Mouse (Mus musculus) liver, embryonic 16.5 days (tissue): ENCODE results near the gene Znfx1. TPM values are rescaled to one million over a fixed set of nuclear protein-coding genes. Genes with fewer than 3 reads are reported as not detected.

Experiments
- ATAC-seq: fragments of 200-750 bp; cut with Nextera tagmentation; 2 replicates; pipeline ENCODE4 v1.8.0; 2017; ENCODE audit warnings: low read depth, mild to moderate bottlenecking, moderate number of reproducible peaks, moderate library complexity
- H3K27ac ChIP-seq: fragments of 300-500 bp; sonication (generic); 2 replicates; pipeline ENCODE4 v1.5.1; 2014; ENCODE audit warnings: mild to moderate bottlenecking, low read length
- H3K27me3 ChIP-seq: fragments of 300-500 bp; sonication (generic); 2 replicates; pipeline ENCODE4 v1.6.1; 2014; ENCODE audit warnings: low read depth, low read length, mixed read lengths; ENCODE audit not compliant: control insufficient read depth, insufficient read depth
- H3K36me3 ChIP-seq: fragments of 300-500 bp; sonication (generic); 2 replicates; pipeline ENCODE4 v1.6.1; 2014; ENCODE audit warnings: mild to moderate bottlenecking; ENCODE audit not compliant: control insufficient read depth, insufficient read depth
- H3K4me1 ChIP-seq: fragments of 300-500 bp; sonication (generic); 2 replicates; pipeline ENCODE4 v1.6.1; 2014; ENCODE audit warnings: low read depth, low read length, mixed read lengths; ENCODE audit not compliant: control insufficient read depth
- H3K4me2 ChIP-seq: fragments of 300-500 bp; sonication (generic); 2 replicates; pipeline ENCODE4 v1.6.1; 2014; ENCODE audit warnings: low read depth, low read length, mixed read lengths
- H3K4me3 ChIP-seq: fragments of 300-500 bp; sonication (generic); 2 replicates; pipeline ENCODE4 v1.5.1; 2014; ENCODE audit warnings: low read depth, mild to moderate bottlenecking, low read length
- H3K9ac ChIP-seq: fragments of 300-500 bp; sonication (generic); 2 replicates; pipeline ENCODE4 v1.6.1; 2014; ENCODE audit warnings: low read depth, low read length
- H3K9me3 ChIP-seq: fragments of 300-500 bp; sonication (generic); replicated peaks from 2 replicates; pipeline ENCODE4 v1.6.1; 2016; ENCODE audit warnings: low read length; ENCODE audit not compliant: control insufficient read depth
- WGBS: fragments of 180-500 bp; shearing (Covaris S2); extraction: QIAGEN DNeasy Blood & Tissue Kit; methylation state at CpG from one replicate; pipeline ENCODE4 v1.1.7; 2014; ENCODE audit not compliant: insufficient replicate concordance; 5-methylcytosine and 5-hydroxymethylcytosine counted together
- polyA plus RNA-seq: library from polyadenylated mRNA; unstranded; fragments of >200 nt; fragmentation: Nextera tagmentation; extraction: Ambion mirVana; gene quantifications from 2 replicates; pipeline ENCODE4 v1.2.1, GENCODE M21; 2015

Znfx1 gene
- polyA plus RNA-seq, 1 experiment from 2014 or later = 11.8 TPM

DNA sequence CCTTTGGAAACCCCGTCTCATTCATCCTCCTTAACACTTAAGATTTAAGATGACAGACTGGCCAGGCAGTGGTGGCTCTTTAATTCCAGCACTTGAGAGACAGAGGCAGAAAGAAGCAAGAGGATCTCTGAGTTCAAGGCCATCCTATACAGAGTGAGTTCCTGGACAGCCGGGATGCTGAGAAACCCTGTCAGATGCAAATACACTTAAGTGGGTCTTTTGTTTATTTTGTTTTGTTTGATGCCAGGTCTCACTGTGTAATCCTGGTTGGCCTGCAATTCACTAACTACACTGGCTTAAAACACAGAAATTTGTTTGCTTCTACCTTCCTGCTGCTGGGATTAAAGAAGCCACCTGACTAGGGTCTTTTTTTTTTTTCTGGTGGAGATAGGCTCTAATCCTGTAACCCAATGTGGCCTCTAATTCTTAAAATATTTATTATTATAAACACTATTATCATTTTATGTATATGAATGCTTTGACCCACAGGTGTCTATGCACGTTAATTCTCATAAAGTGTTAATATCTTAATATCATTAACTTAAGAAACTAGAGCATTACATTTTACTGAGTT is 3.9 kb downstream of the Znfx1 start:
- Histone ChIP-seq H3K4me2 (no peak overlapping the region), H3K9ac (no peak overlapping the region), H3K27me3 (no peaks in the 10 kb centered on the region), H3K36me3 (peaks cover 34% of the 10 kb centered on the region), H3K4me3 (no peak overlapping the region), H3K4me1 (peaks cover 36% of the 10 kb centered on the region), H3K27ac (no peak overlapping the region), H3K9me3 (no peaks in the 10 kb centered on the region)
- no peak for ATAC-seq
- WGBS = 77% methylated on average over 3 of the region's 3 CpGs

DNA sequence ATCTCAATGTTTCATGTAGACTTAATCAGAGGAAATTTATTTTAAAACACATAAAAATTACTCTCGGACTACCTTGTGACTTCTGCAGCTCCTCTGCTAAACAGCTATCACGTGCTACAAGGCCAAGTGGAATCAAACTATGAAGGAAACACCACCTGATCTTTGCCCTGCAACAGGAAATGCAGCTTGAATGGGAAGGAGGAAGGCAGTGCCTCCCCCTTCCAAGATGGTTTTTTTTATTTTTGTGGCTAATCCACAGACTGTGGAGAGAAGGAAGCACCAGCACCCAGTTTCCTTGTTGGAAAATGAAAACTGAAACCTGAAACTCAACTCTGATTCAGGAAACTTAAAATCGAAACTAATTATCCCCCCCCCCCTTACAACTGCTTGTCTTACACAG is 4.6 kb downstream of the Znfx1 start:
- peaks cover 40% of the 10 kb centered on the region for H3K4me1 ChIP-seq
- H3K9ac ChIP-seq = no peak overlapping the region
- no peaks in the 10 kb centered on the region for H3K9me3 ChIP-seq
- no peak for ATAC-seq
- H3K4me3 ChIP-seq = no peak overlapping the region
- H3K36me3 ChIP-seq = peaks cover 35% of the 10 kb centered on the region
- no peak overlapping the region for H3K27ac ChIP-seq
- WGBS = 47% methylated on average over 3 of the region's 3 CpGs
- no peak overlapping the region for H3K4me2 ChIP-seq
- no peaks in the 10 kb centered on the region for H3K27me3 ChIP-seq

DNA sequence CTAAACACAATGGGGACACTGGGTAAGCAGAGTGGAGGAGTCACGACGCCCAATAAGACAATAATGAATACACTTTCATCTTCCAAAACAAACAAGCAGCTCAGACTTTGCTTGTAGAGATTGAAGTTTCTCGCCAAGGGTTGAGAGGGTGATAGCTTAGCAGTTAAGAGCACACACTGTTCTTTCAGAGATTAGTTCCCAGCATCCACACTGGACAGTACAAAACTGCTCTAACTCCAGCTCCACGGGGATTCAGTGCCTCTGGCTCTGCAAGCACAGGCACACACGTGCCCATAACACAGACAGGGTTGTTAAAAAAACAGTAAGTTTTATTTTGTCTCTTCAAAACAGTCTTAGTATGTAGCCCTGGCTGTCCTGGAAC is 5.9 kb downstream of the Znfx1 start:
- H3K4me1 ChIP-seq = peaks cover 44% of the 10 kb centered on the region
- H3K9me3 ChIP-seq = no peaks in the 10 kb centered on the region
- no peak overlapping the region for H3K4me3 ChIP-seq
- H3K27ac ChIP-seq = no peak overlapping the region
- ATAC-seq = no peak
- H3K4me2 ChIP-seq = no peak overlapping the region
- peaks cover 41% of the 10 kb centered on the region for H3K36me3 ChIP-seq
- H3K27me3 ChIP-seq = no peaks in the 10 kb centered on the region
- 86% methylated on average over 5 of the region's 5 CpGs for WGBS
- H3K9ac ChIP-seq = no peak overlapping the region

DNA sequence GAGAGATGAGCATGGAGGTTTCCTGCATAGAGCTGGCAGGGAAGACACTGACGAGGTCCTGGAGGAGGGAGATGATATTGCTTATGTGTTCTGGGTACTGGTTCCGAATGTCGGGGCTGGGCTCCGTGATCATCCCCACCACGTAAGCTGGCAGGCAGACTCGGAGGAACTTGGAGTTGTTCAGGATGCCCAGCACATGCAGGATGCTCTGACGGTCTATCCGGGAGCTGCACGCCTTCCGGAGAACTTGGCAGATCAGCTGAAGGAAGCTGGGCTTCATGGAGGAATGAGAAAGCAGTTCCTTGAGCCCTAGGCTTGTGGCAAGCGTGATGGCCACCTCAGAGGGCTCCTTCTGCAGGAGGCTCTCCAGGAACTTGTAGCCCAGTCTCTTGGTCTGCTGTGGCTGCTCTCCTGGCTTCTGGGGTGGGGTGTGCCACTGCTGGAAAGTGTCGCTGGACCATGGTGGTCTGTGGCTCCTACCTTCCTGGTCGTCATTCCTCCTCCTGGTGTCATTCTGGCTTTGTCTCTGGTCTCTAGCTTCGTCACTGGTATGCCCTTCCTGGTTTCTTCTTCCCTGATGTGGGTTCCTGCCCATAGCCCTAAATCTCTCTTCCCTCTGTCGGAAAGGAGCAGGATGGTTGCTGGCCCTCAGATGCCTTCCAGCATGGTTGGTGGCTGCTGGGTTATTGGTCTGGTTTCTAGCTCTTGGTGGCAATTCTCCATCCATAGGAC is 6.4 kb downstream of the Znfx1 start:
- H3K4me1 ChIP-seq = peaks cover 40% of the 10 kb centered on the region
- WGBS = 92% methylated on average over 15 of the region's 15 CpGs
- no peaks in the 10 kb centered on the region for H3K27me3 ChIP-seq
- H3K9me3 ChIP-seq = no peaks in the 10 kb centered on the region
- H3K27ac ChIP-seq = no peak overlapping the region
- ATAC-seq = no peak
- H3K9ac ChIP-seq = no peak overlapping the region
- peaks cover 45% of the 10 kb centered on the region for H3K36me3 ChIP-seq
- H3K4me3 ChIP-seq = no peak overlapping the region
- H3K4me2 ChIP-seq = no peak overlapping the region

DNA sequence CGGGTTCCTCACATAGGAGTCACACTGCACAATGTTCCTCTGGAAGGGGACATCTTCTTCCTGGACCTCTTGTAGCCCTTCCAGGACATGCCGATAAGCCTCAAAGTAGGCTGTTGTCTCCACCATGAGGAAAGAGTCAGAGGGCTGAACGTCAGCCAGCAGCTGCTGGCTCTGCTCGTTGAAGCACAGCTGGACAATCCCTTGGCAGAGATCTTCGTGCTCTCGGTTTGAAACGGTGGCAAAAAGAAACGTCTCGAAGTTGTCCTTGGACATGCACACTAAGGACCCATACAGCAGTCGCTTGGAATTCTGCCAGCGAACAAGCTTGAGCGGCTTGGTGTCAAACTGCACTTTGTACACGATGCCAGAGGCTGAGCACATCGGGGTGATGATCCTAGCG is 7.4 kb downstream of the Znfx1 start:
- Histone ChIP-seq H3K36me3 (peaks cover 46% of the 10 kb centered on the region), H3K9ac (no peak overlapping the region), H3K4me2 (no peak overlapping the region), H3K27ac (no peak overlapping the region), H3K4me3 (no peak overlapping the region), H3K27me3 (no peaks in the 10 kb centered on the region), H3K9me3 (no peaks in the 10 kb centered on the region), H3K4me1 (peaks cover 32% of the 10 kb centered on the region)
- no peak for ATAC-seq
- 82% methylated on average over 15 of the region's 15 CpGs for WGBS

DNA sequence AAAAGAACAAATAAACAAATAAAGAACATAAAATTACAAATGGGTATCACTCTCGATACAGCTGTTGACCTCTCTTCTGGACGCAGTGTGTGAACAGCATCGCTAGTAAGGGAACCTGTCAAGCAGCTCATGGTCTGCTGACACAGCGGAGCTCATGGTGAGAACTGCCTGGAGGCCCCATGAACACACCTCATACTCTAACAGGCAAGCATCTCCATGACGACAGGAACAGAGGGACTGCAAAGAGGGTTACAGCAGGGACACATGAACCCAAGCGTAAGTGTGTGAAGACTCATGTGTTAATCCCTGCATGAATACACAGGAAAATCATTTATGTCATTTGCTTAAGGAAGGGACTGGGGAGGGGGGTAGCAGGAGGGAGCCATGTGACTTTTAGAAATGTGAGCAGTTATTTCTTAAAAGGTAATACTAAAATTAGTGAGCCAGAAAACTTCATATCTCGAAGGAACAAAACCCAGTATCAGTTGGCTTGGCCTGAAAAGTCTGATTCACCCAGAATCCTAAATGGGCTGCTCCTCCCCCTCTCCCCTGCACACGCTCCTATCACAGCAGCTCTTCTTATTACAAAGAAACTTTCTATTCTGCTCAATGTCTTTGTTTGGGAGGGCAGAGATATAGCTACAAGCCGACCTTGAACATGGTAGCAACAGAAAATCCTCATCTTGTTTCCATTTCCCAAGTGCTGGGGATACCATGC is 9.5 kb downstream of the Znfx1 start:
- no peaks in the 10 kb centered on the region for H3K27me3 ChIP-seq
- H3K9ac ChIP-seq = no peak overlapping the region
- no peak overlapping the region for H3K27ac ChIP-seq
- no peak for ATAC-seq
- WGBS = 65% methylated on average over 9 of the region's 9 CpGs
- H3K4me3 ChIP-seq = no peak overlapping the region
- H3K9me3 ChIP-seq = no peaks in the 10 kb centered on the region
- H3K4me2 ChIP-seq = peak overlapping the region; percentile 11; the same call in 1 of the 2 replicates
- H3K4me1 ChIP-seq = peaks cover 21% of the 10 kb centered on the region
- peaks cover 66% of the 10 kb centered on the region for H3K36me3 ChIP-seq

DNA sequence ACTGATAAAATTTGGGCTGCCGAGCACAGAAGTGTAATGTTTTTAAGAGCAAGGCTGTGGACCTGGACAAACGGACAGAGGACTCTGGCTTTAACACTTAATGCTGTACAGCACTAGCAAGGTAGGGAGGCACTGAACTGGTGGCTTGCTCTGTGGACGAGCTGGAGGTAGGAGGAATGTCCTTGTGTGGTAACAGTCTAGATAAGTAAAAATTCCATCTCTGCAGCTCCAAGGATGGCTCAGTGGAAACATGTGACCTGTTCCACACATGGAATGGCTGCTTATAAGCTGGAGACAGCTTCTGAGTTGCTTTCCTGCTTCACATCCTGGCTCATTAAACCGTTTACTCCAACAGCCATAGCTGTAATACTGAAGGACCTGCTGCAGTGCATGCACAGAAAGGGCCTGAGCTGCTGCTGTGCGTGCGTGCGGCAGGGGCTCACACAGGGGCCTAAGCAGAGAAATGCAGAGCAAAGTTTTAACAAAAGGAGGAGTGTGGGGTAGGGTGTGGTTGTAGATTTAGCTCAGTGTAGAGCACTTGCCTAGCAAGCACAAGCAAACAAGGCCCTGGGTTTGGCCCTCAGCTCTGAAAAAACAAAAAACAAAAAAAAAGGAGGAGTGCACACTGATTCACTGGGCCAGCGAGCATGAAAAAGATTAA is 14.0 kb downstream of the Znfx1 start:
- ATAC-seq = no peak
- H3K9me3 ChIP-seq = no peaks in the 10 kb centered on the region
- no peak overlapping the region for H3K4me3 ChIP-seq
- no peak overlapping the region for H3K27ac ChIP-seq
- peaks cover 70% of the 10 kb centered on the region for H3K36me3 ChIP-seq
- no peak overlapping the region for H3K9ac ChIP-seq
- no peaks in the 10 kb centered on the region for H3K27me3 ChIP-seq
- peaks cover 18% of the 10 kb centered on the region for H3K4me1 ChIP-seq
- WGBS = 75% methylated on average over 8 of the region's 8 CpGs
- H3K4me2 ChIP-seq = no peak overlapping the region

DNA sequence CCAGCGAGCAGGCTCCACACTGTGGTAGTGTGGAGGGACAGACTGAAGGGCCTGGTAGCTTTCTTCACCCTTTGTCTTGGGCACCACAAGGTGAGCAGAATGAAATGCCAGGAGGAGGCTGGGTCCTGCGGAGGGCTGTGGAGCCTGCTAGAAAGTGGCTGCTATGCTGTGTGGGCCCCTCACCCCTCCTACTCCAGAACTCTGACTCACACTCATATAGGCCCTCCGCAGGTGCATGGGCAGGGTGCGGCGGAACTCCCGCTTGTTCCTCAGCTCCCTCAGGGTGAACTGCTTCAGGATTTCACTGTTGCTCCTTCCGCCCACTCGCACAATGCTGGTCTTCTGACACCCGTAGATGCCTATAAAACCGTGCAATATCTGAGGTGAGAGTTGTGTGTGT is 14.6 kb downstream of the Znfx1 start:
- Histone ChIP-seq H3K4me1 (peaks cover 16% of the 10 kb centered on the region), H3K9me3 (no peaks in the 10 kb centered on the region), H3K4me2 (no peak overlapping the region), H3K9ac (no peak overlapping the region), H3K4me3 (no peak overlapping the region), H3K27me3 (no peaks in the 10 kb centered on the region), H3K27ac (no peak overlapping the region), H3K36me3 (peaks cover 70% of the 10 kb centered on the region)
- ATAC-seq = no peak
- 94% methylated on average over 10 of the region's 10 CpGs for WGBS
